Mouse (Mus musculus) lung, embryonic 14.5 days (tissue): ENCODE measurements at regions not wholly inside any gene's neighbourhood (a gene's known extent, or its start where the extent isn't known, plus 50 kb on each side); places are given as distances from the start of the nearest gene placed in this dataset.
A peak's percentile ranks its signal among the peaks of the same experiment; 100 is the strongest.

Source experiments
- ATAC-seq: fragments of 200-750 bp; cut with Nextera tagmentation; 2 replicates; pipeline ENCODE4 v1.8.0; 2017; ENCODE audit warnings: mild to moderate bottlenecking, moderate TSS enrichment, moderate library complexity; ENCODE audit not compliant: insufficient read depth
- DNase-seq: peaks from one replicate; pipeline ENCODE4 v3.0.0-alpha.2; 2015
- H3K27ac ChIP-seq: fragments of 300-500 bp; sonication (generic); 2 replicates; pipeline ENCODE4 v1.5.1; 2014; ENCODE audit warnings: low read depth, mild to moderate bottlenecking, moderate library complexity
- H3K27me3 ChIP-seq: fragments of 300-500 bp; sonication (generic); 2 replicates; pipeline ENCODE4 v1.6.1; 2014; ENCODE audit warnings: low read length, control low read depth; ENCODE audit not compliant: insufficient read depth
- H3K36me3 ChIP-seq: fragments of 300-500 bp; sonication (generic); 2 replicates; pipeline ENCODE4 v1.6.1; 2014; ENCODE audit warnings: control low read depth; ENCODE audit not compliant: insufficient read depth
- H3K4me1 ChIP-seq: fragments of 300-500 bp; sonication (generic); 2 replicates; pipeline ENCODE4 v1.6.1; 2014; ENCODE audit warnings: antibody characterized with exemption, control low read depth; ENCODE audit not compliant: insufficient read depth
- H3K4me2 ChIP-seq: fragments of 300-500 bp; sonication (generic); 2 replicates; pipeline ENCODE4 v1.6.1; 2014; ENCODE audit warnings: mild to moderate bottlenecking
- H3K4me3 ChIP-seq: fragments of 300-500 bp; sonication (generic); 2 replicates; pipeline ENCODE4 v1.5.1; 2014; ENCODE audit warnings: low read depth, low read length
- H3K9ac ChIP-seq: fragments of 300-500 bp; sonication (generic); 2 replicates; pipeline ENCODE4 v1.6.1; 2014
- H3K9me3 ChIP-seq: fragments of 300-500 bp; sonication (generic); 2 replicates; pipeline ENCODE4 v1.6.1; 2016; ENCODE audit warnings: low read depth, low read length, control low read depth
- CTCF ChIP-seq: IDR thresholded peaks from 2 replicates; pipeline ENCODE4 v1.5.1; 2016; ENCODE audit warnings: antibody characterized with exemption, low read depth
- WGBS: fragments of 180-500 bp; shearing (Covaris S2); extraction: QIAGEN DNeasy Blood & Tissue Kit; methylation state at CpG from one replicate; pipeline ENCODE4 v1.1.7; 2014; 5-methylcytosine and 5-hydroxymethylcytosine counted together

- 60% methylated on average over 8 of the region's 8 CpGs for WGBS
- no peak for DNase-seq
Observed at GRCm38 (mm10) chr16:50700811-50701517, 110.0 kb upstream of the Ccdc54 start.

GRCm38 (mm10) chr16:50700123-50700522 lies 109.2 kb upstream of the Ccdc54 start:
- WGBS, result 49% methylated on average over 2 of the region's 2 CpGs
- no peak overlapping the region for H3K9ac ChIP-seq
- no peaks in the 10 kb centered on the region for H3K27me3 ChIP-seq
- peaks cover 5% of the 10 kb centered on the region; the same call in 1 of the 2 replicates for H3K4me1 ChIP-seq
- H3K27ac ChIP-seq, result no peak overlapping the region
- no peaks in the 10 kb centered on the region for H3K9me3 ChIP-seq
- DNase-seq, result no peak
- no peaks in the 10 kb centered on the region for H3K36me3 ChIP-seq
- no peak overlapping the region for H3K4me3 ChIP-seq
- no peak for TF ChIP-seq CTCF
- no peak overlapping the region for H3K4me2 ChIP-seq
- no peak for ATAC-seq

More at GRCm38 (mm10) chr16:50700811-50701517, 110.0 kb upstream of the Ccdc54 start:
- ATAC-seq, result no peak
- Histone ChIP-seq H3K27me3 (no peaks in the 10 kb centered on the region), H3K9me3 (no peaks in the 10 kb centered on the region), H3K4me2 (no peak overlapping the region), H3K27ac (no peak overlapping the region), H3K36me3 (no peaks in the 10 kb centered on the region), H3K4me1 (peaks cover 5% of the 10 kb centered on the region; the same call in 1 of the 2 replicates), H3K4me3 (no peak overlapping the region), H3K9ac (no peak overlapping the region)
- TF ChIP-seq CTCF, result no peak

- Histone ChIP-seq H3K27ac (no peak overlapping the region), H3K9me3 (no peaks in the 10 kb centered on the region), H3K4me3 (no peak overlapping the region), H3K4me2 (no peak overlapping the region), H3K9ac (no peak overlapping the region), H3K36me3 (no peaks in the 10 kb centered on the region), H3K27me3 (no peaks in the 10 kb centered on the region), H3K4me1 (peaks cover 5% of the 10 kb centered on the region; the same call in 1 of the 2 replicates)
- no peak for ATAC-seq
- no peak for DNase-seq
- WGBS, result 84% methylated on average over 2 of the region's 2 CpGs
- no peak for TF ChIP-seq CTCF
Observed at GRCm38 (mm10) chr16:50697722-50698121, 106.8 kb upstream of the Ccdc54 start.

- WGBS, result 71% methylated on average over 4 of the region's 4 CpGs
- Histone ChIP-seq H3K27me3 (no peaks in the 10 kb centered on the region), H3K27ac (no peak overlapping the region), H3K36me3 (no peaks in the 10 kb centered on the region), H3K4me3 (no peak overlapping the region), H3K4me2 (no peak overlapping the region), H3K9ac (no peak overlapping the region), H3K4me1 (peaks cover 3% of the 10 kb centered on the region; the same call in 1 of the 2 replicates), H3K9me3 (no peaks in the 10 kb centered on the region)
- TF ChIP-seq CTCF, result no peak
- ATAC-seq, result no peak
- no peak for DNase-seq
Observed at GRCm38 (mm10) chr16:50696052-50696451, 105.1 kb upstream of the Ccdc54 start.

- no peak overlapping the region for H3K4me3 ChIP-seq
- H3K9ac ChIP-seq, result no peak overlapping the region
- no peaks in the 10 kb centered on the region for H3K36me3 ChIP-seq
- DNase-seq (no peak), ATAC-seq (no peak)
- no peak overlapping the region for H3K27ac ChIP-seq
- no peak overlapping the region for H3K4me2 ChIP-seq
- no peaks in the 10 kb centered on the region for H3K4me1 ChIP-seq
- 65% methylated on average over 2 of the region's 2 CpGs for WGBS
- no peak for TF ChIP-seq CTCF
- H3K9me3 ChIP-seq, result no peaks in the 10 kb centered on the region
- no peaks in the 10 kb centered on the region for H3K27me3 ChIP-seq
Observed at GRCm38 (mm10) chr16:50694045-50694444, 103.1 kb upstream of the Ccdc54 start.

- Histone ChIP-seq H3K4me2 (no peak overlapping the region), H3K27ac (no peak overlapping the region), H3K4me3 (no peak overlapping the region), H3K9me3 (no peaks in the 10 kb centered on the region), H3K4me1 (no peaks in the 10 kb centered on the region), H3K9ac (no peak overlapping the region), H3K36me3 (no peaks in the 10 kb centered on the region), H3K27me3 (no peaks in the 10 kb centered on the region)
- TF ChIP-seq CTCF, result no peak
- ATAC-seq, result no peak
- no peak for DNase-seq
- 70% methylated on average over 7 of the region's 7 CpGs for WGBS
Observed at GRCm38 (mm10) chr16:50690818-50691217, 99.9 kb upstream of the Ccdc54 start.

- Histone ChIP-seq H3K27ac (no peak overlapping the region), H3K9ac (no peak overlapping the region), H3K4me1 (no peaks in the 10 kb centered on the region), H3K9me3 (no peaks in the 10 kb centered on the region), H3K4me2 (peak overlapping the region; percentile 54), H3K36me3 (no peaks in the 10 kb centered on the region), H3K4me3 (peak overlapping the region; percentile 27), H3K27me3 (no peaks in the 10 kb centered on the region)
- peak; percentile 47; the same call in 1 of the 2 replicates for ATAC-seq
- WGBS, result 47% methylated on average over 10 of the region's 10 CpGs
- no peak for TF ChIP-seq CTCF
- DNase-seq, result no peak
Observed at GRCm38 (mm10) chr16:50689525-50689924, 98.6 kb upstream of the Ccdc54 start.
